Mouse (Mus musculus): Measurements from ENCODE around the gene Dmd.

Gene Dmd

DNA sequence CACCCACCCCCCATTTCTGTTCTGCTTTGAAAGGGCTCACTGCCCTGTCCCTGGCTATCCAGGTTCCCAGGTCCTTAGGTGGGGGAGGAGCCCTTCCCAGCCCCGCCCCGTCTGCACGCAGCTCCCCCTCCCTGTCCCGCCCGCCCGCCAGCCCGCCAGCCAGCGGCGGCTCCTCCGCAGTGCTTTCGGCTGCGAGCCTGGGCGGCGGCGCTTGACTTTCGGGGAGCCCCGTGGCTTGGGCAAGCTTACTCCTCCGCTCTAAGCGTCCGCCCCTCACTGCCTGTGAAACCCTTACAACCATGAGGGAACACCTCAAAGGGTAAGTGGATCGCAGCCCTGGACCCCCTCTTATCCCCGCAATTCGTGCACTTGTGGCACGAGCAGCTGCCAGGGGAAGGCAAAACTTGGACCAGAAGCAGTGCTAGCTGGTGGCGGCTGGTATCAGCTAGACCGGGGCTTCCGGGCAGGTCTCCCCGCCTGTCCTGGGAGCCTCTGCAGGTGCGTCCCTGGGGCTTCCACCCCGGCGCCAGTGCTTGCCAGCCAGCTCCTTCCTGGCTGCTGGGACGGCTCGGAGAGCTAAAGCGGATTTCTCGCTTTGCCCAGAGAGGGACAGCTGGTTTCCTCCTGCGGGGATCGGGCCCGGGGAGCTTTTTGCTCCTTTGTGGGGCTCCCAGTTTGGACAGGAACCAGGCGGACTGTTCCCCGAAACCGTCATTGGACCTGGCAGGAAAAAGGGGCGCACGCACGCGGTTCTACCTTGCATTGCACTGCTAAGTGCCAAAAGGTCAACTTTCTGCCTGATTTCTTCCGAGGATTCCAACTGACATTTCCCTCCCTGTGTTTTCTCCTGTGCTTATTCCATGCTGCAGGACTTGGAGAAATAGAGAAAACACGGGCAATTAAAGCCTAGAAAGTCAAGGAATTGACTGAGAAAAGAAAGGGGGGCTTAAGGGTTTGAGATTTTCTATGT is 2099.8 kb downstream of the Dmd start:
- DNase-seq (ENCODE audit: low read depth in 2 of 2, low spot score in 2 of 2): no peak

DNA sequence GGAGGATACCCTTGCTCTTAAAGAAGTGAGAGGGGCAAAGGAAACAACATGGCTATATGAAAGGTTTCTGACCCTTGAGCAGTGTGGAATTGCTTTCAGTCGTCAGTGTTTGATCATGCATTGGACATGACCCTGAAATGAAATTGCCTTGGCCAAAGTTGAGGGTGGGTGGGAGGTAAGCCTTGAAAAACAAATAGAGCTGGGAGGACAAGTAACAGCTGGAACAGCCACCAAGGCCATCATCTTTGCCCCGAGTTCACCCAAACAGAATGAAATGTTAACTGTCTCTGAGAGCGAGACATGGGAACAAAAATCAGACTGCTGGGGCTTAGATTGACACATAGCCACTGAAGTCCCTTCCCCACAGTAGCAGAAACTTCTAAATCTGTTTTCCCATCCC is 2100.9 kb downstream of the Dmd start:
- DNase-seq (ENCODE audit: low read depth in 2 of 2, low spot score in 2 of 2): no peak

DNA sequence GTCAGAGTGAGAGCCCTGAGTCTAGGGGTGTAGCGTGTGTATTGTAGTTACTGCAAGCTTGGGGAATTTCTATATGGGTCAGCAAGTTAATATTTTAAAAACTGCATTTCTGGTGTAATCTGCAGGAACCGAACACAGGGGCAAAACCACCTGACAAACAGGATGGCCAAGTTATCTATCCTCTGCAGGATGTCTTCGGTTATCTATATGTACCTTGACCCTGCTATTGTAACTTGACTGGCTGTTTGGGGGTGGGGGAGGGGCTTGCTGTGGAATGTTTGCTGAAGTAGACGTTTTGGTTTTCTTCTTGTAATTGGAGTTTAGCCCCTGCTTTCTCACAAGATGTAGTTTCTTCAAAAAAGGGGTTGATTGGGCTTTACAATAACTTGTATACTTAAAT is 2124.9 kb downstream of the Dmd start:
- DNase-seq (ENCODE audit: low read depth in 2 of 2, low spot score in 2 of 2): no peak

DNA sequence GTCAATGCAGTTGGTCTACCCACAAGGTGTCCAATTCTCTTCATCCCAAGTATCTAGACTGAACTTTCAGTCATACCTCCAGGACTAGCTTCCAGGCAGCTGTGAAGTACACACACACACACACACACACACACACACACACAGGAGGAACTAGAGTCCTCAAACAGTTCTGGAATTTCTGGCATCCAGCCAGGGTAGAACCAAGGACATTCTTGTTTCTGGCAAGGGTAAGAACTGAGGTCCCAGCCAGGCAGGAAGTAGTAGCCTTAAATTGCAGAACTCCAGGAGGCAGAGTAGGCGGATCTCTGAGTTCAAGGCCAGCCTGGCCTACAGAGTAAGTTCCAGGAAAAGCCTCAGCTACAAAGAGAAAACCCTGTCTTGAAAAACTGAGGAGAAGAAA is 2128.2 kb downstream of the Dmd start:
- DNase-seq (ENCODE audit: low read depth in 2 of 2, low spot score in 2 of 2): no peak

DNA sequence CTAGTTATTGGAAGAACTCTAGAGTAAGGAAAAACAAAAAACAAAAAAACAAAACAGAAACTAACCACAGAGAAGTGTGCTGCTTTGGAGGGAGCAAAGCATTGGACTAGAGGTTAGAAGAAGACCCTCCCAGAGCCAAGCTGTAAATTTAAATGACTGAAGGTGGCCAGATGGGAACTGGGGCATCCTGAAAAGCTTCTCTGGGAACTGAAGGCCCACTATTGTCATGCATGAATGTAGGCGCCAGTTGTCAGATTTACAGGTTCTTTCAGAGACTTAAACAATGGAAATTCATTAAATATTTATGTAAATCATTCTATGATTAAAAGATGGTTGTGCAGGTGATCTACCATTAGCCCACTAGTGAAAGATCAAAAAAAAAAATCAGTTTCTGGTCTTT is 2128.9 kb downstream of the Dmd start:
- no peak for DNase-seq (ENCODE audit: low read depth in 2 of 2, low spot score in 2 of 2)

DNA sequence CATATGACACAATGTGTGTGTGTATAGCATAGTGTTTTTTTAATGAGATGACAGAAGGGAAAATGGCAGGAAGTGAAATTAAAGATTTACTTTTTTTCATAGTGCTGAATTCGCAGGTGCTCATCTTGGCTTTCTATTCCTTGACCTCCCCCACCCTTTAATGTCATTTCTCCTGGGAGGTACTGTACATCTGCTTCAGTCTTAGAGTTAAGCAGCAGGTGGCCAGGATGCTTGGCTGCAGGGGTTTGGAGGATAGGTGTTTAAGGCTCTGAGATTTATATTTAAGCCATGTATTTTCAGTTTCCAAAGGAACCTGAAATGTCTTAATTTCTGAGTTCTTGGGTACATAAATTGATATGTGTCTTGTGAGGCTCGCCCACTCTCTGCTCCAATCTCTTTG is 2130.5 kb downstream of the Dmd start:
- DNase-seq (ENCODE audit: low read depth in 2 of 2, low spot score in 2 of 2): no peak

DNA sequence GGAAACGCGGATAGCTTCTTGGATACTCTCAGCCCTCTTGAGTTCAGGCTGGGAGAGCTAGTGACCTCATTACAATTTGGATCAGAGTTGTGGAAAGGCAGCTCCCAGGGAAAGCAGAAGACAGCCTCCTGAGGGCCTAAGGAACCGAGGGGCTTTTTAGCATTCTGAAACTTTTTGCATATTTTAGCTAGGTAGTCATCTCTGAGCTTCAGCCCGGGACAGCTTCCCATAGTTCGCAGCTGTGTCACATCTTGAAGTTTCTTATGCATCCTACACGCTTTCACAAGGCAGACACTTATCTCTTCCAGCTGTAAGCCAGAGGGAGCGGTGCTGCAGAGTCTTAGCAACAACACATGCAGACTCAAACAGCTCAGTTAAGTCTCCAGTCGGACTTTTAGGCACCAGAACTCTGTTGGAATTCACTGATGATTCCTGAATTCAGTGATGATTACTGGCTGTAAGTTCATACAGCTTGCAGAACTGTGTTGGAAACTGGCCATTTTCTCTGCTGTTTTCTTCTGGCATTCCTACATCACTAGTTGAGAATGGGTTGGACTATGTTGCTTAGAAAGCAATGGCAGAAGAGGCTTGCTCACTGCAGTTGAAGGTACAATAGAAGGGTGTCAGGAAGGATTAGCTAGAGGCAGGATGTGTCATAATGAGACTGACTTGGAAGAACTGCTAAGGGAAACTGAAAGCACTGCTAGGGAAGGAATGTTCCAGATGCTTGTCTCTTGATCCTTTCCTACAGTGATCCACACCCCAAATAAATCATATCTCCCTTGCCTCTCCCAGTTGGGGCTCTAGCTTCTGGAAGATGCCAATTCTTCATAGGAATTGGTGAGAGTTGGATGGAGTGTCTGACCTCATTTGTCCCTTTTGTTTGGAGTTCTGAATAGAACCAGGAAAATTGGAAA is 2135.8 kb downstream of the Dmd start:
- DNase-seq (ENCODE audit: low read depth in 2 of 2, low spot score in 2 of 2): no peak

DNA sequence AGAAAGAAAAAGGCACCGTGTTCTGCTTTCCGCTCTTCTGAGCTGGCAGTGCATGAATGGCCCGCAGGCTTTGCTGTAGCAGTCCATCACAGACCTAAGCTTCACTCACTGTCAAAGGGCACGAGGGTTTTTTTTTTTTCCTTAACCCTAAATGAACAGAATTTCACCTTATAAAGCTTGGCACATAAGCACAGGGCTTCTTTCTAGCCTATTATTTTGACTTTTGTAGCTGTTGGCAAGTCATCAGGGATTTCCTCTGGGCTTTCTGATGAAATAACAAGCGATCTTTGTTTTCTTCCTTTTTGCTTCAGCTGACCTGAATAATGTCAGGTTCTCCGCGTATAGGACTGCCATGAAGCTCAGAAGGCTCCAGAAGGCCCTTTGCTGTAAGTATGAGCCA is 2140.8 kb downstream of the Dmd start:
- no peak for DNase-seq (ENCODE audit: low read depth in 2 of 2, low spot score in 2 of 2)

DNA sequence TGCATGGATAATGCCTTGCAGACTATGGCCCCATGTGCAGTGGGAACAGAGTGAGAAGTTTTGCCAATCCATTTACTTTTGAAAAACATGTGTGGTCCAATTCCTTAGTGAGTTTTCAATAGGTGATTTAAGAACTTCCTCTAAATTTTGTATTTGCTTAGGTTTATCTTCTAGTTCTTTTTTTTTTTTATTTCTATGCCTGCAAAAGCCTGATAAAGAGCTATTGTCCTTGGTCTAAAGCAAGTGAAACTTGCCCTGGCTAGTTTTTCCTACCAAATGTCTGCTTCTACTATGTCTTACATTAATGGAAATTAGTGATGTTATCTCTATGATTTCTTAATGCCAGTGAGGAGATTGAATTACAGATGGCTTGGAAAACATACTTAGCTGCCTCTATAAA is 2144.7 kb downstream of the Dmd start:
- DNase-seq (ENCODE audit: low read depth in 2 of 2, low spot score in 2 of 2): no peak

DNA sequence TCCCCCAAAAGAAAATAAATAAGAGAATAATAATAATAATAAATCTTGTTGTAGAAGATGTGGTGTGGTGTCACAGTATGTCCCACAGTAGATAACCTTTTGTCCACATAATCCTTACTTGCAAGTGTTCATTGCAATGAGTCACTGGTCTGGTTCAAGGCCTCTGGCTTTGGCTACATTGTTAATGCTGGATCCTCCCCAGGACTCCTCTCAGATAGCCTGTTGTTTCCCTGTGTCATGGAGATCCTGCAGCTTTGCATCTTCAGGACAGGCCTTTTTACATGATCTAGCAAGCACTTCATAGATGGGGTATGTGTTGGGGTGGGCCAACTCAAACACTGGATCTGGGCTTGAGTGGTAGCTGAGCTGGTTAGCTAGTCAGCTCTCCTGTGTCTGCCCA is 2150.0 kb downstream of the Dmd start:
- DNase-seq (ENCODE audit: low read depth in 2 of 2, low spot score in 2 of 2): no peak

DNA sequence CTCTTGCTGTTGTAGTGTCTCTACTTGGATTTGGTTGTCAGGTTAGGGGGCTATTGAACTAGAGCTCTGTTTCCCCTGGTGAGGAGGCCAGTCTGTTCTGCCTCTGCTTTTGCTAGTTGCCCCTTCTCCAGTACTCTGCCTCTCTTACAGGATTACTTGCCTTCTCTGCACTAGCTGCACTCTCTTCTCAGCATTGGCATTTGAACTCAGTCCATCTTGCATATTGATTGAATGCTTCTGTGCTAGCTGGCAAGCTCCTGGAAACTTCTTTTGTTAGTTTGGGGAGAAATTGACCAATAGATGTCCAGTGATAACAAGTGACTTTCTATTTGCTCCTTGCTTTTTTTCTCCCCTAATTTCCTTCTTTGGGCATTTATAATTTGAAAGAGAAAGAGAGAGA is 2163.7 kb downstream of the Dmd start:
- DNase-seq (ENCODE audit: low read depth in 2 of 2, low spot score in 2 of 2): no peak

DNA sequence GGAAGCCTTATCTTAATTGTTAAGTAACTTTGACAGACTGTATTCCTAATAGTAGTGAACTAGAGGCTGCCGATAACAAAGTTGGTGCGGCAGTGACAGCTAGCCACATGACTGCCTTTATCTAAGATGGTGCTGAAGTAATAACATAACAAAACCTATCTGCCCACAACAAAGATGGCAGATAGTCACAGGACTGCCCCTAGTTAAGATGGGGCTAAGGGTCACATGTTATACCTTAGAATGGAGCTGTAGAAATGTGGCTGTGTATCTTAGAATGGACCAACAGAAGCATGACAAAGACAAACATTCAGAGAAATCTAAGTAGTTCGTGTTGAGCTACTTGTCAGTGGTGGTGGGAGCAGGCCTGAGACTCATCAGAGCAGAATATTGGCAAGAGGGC is 2184.0 kb downstream of the Dmd start:
- no peak for DNase-seq (ENCODE audit: low read depth in 2 of 2, low spot score in 2 of 2)

DNA sequence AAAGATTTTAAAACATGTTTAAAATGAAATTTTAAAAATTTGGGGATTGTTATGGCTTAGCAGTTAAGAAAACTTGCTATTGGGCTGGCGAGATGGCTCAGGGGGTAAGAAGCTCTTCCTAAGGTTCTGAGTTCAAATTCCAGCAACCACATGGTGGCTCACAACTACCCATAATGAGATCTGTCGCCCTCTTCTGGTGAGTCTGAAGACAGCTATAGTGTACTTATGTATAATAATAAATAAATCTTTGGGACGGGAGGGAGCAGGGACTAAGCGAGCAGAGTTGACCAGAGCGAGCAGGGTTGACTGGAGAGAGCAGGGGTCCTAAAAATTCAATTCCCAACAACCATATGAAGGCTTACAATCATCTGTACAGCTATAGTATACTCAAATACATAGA is 2188.6 kb downstream of the Dmd start:
- no peak for DNase-seq (ENCODE audit: low read depth in 2 of 2, low spot score in 2 of 2)

DNA sequence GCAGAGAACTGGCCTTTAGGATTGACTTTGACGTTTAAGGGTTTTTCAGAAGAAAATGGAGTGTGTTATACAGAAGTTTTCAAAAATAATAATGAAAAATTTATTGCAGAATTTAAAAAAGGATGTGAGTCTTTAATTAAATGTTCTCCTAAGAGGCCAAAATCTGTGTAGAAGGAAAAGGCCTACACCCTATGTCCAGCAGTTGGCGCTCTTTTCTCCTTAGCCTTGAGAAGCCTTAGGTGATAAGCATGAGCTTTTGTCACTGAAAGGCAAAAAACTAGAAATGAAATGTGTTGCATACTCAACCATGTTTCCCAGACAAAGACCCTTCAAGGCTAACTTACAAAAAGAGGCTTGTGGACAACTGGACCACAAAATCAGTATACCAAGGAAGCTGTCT is 2222.6 kb downstream of the Dmd start:
- DNase-seq (ENCODE audit: low read depth in 2 of 2, low spot score in 2 of 2): no peak

DNA sequence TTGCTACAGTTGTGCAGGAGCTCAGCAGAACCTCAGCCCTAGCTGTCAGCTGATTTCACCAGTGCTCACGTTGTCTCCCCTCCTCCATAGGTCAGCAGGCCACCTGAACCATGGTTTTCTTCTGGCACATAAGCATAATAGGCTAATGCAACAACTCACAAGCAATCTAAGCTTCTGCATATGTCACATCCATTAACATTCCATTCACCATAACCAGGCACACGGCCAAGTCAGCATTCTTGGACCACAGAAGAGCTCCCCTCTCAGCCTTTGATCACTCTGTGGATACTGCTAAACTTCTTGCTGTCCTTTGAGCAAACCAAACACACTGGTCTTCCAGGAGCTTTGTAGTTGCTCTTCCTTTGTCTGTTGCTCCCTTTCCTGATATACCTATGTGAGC is 2238.9 kb downstream of the Dmd start:
- DNase-seq (ENCODE audit: low read depth in 2 of 2, low spot score in 2 of 2): no peak

DNA sequence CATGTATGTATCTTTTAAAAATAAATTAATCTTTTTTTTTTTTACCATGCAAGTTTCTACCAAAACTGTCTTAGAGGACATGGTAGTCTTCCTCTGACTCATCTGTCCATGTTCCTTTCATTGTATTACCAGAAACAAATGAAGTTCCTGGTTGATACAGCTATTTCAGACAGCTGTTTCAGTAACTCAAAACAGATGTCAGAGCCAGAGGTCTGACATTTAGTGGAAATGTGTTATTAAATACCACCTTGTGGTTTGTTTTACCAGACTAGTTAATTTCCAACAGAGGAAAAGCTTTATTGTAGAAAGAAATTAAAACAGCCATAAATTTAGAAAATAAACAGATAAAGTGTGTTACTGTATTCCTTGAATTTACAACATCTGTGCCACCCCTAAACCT is 2245.2 kb downstream of the Dmd start:
- no peak for DNase-seq (ENCODE audit: low read depth in 2 of 2, low spot score in 2 of 2)

DNA sequence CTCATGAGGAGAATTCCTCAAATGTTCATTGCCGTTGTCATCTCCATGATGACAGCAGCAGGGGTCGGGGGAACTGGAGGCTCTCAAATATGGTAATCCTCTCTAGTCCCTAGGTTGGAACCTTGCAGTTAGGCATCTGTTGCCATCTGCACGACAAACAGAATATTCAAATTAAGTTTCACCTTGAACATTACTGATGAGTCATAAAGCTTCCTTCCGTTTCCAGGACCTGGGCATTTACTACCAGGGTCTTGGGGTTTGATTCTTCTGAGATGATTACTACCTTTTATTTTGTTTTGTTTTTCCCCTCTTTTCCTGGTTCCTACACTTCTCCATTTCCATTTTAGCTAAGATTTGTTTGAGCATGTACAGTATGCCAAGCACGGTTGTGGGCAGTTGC is 2249.0 kb downstream of the Dmd start:
- no peak for DNase-seq (ENCODE audit: low read depth in 2 of 2, low spot score in 2 of 2)

DNA sequence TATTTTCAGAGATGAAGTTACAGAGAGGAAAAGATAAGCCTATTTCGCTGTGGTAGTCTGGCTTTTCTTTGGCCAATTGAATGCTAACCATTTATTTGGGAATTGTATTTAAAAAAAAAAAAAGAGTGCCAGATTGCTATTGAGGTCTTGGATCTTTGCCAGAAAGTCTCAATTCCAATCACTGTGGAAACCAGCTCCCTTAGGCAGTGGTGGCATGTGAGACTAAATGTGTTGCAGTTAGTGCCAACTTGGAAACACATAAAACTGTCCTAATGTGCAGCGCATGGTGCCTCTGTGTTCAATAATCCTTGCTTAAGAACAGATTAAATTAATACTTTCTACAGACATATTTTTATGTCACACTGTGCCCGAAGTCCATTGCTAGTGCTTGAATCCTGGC is 2250.7 kb downstream of the Dmd start:
- DNase-seq (ENCODE audit: low read depth in 2 of 2, low spot score in 2 of 2): no peak

DNA sequence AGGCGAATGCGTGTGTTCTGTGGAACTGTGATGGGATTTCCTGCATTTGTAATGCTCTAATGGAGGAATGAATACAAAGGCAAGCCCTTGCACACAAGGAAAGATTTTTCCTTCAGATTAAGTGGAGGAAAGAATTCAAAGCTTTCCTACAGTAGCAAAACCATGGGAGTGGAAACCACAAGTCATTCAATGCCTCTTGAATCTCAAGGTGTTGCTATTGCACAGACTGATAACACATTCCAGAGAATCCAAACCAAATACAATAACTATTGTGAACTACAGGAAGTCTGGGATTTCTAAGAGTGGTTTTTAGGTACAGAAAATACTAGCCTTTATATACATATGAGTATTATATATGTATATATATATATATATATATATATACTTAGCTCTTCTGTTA is 2258.3 kb downstream of the Dmd start:
- DNase-seq (ENCODE audit: low read depth in 2 of 2, low spot score in 2 of 2): no peak

DNA sequence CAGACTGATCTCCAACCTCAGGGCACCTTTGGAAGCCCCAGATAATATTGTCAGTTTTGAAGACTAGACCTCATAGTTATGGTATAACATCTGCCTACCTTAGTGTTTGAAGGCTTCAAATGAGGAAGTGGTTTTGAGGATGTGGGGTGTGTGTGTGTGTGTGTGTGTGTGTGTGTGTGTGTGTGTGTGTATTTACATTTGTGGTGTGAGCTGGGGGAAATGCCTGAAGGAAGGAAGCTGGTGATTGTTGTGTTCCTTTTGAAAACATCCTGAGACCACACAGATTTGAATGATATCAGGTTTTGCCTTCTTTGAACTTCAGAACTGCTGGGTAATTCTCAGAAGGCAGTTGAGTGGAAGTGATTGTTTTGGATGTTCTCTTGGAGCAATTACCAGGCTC is 2278.2 kb downstream of the Dmd start:
- DNase-seq (ENCODE audit: low read depth in 2 of 2, low spot score in 2 of 2): peak; percentile 9 to 15

DNA sequence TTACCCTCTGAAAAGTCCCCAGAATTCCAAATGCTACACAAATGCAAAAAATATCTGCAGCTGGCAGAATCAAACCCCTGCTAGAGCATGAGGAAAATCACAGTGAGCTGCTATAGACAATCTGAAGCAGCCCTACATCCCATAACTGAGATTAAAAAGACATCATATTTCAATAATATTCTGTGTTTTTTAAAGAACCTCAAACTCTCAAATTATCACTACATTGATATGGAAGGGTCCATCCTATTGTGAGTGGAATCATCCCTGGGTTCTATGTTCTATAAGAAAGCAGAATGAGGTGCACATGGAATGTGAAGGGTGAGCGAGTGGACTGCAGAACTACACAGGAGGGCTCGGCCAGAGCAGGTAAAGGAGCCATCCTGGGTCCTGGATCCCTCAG is 2300.7 kb downstream of the Dmd start, which contains the start of gene Fthl17a:
Gene Fthl17a, plus strand, starts transcription at position 301 of the 400 bp plus-strand sequence.
- DNase-seq (ENCODE audit: low read depth in 2 of 2, low spot score in 2 of 2): no peak

Data from CD8-positive naive resting alpha-beta T cell, adult 2 months (primary cell).